Mouse (Mus musculus) testis, postnatal 14 days (tissue): ENCODE results near the gene Atg4d.
"Not testable (repeated sequence)": the region's sequence is repeated elsewhere in the genome, so short reads cannot be mapped to it uniquely, and the experiment has no call there.

Experiments
- DNase-seq: peaks from one replicate; pipeline ENCODE4 v3.0.0; 2021; ENCODE audit warnings: low spot score

The Atg4d gene

GRCm38 (mm10) chr9:21265000-21265561, at the start of gene Atg4d:
Gene Atg4d, plus strand, starts transcription at chr9:21265293.
- peak; percentile 99 for DNase-seq

DNA sequence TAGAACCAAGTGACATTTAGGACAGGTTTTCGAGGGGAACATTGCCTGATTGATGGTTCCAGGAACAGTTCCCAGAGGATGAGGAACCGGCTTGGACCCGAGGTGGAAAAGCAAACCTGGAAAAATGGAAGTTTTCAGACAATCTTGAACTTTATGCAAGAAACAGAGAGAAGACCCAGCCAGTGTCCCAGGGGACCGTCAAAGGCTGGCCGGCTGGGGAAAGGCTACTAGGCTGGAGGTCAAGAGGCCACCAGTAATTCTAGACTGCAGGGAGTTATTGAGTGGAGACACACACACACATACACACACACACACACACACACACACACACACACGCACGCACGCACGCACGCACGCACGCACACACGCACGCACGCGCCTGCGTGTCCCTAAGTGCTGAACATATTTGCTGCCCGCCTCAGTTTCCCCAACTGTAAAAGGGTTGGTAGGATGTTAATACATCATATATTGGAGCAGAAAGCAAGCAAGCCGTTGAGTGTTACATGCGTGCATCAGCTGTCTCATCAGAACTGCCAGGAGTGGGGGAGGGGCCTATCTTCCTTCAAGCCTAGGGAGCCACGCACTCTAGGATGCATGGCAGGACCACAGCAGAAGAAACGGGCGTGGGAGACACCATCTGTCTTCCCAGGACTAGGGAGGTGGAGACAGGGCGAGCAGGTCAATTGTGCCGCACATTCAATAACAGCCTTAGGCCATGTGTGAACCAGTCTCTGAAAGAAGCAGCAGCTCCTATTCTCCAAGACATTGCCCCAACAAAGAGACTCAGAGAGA, 48.8 kb upstream of the Atg4d start:
- DNase-seq = no peak

DNA sequence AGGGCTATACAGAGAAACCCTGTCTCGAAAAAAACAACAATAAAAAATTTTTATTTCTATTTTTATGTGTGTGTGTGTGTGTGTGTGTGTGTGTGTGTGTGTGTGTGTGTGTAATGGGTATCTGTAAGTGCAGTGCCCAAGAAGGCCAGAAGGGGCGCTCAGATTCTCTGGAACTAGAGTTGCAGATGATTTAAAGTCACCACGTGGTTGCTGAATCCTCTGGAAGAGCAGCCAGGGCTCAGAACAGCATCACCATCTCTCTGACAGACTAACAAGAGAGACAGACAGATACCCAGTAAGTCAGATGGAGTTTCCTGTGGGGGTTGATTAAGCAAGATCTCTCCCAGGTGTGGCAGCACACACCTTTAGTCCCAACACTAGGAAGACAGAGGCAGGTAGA, 45.3 kb upstream of the Atg4d start:
- no peak for DNase-seq

GRCm38 (mm10) chr9:21220490-21221382, 44.4 kb upstream of the Atg4d start:
- DNase-seq = peak; percentile 94

DNA sequence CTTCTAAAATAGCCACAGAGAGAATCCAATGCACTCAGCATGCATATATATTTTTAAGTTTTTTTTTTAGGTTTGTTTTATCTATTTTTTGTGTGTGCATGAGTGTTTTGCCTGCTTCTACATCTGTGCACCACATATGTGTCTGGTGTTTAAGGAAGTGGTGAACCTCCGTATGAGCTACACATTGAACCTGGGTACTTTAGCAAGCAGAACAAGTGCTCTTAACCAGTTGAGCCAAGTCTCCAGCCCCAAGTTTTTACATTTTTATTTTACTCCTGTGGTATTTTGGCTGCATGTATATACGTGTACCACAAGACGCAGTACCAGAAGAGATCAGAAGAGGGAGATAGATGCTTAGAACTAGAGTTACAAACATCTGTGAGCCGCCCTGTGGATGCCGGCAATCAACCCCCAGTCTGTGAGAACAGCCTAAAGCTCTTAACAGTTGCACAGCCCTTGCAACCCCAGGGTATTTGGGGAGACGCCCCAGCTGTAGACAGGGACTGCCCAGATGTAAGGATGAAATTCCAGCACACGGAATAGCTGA, 43.6 kb upstream of the Atg4d start:
- no peak for DNase-seq

- DNase-seq = not testable (repeated sequence)
Observed at GRCm38 (mm10) chr9:21223490-21223889, 41.6 kb upstream of the Atg4d start.

GRCm38 (mm10) chr9:21223906-21224305, 41.2 kb upstream of the Atg4d start:
- DNase-seq = no peak

DNA sequence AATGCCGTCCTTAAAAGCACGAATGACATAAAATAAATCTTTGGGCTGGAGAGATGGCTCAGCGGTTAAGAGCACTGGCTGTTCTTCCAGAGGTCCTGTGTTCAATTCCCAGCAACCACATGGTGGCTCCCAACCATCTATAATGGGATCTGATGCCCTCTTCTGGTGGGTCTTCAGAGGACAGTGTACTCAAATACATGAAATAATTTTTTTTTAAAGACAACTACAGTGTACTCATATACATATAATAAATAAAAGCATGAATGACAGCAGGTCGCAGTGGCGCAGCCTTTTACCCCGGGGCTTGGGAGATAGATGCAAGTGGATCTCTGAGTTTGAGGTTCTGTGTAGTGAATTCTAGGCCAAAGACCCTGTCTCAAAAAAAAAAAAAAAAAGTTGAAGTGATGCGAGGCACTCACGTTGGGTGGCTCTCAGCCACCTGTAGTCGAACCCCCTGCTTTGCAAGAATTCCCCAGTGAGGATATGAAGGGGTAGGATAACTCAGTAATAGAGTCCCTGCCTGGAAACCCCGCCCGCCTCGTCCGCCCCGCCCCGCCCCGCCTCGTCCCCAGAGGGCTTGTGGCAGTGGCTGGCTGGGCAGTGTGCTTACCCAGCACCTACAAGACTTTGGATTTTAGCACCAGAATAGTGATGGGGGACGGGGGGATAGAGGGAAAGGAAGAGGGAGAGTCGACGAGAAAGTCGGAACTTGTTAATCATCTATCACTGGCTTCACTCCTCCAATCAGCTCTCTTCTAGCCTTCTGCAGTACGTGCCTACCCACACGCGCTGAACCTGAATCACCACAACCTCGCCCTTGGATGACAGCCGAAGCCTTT, 40.3 kb upstream of the Atg4d start:
- DNase-seq = no peak

- DNase-seq = no peak
Observed at GRCm38 (mm10) chr9:21225415-21225758, 39.7 kb upstream of the Atg4d start.

- DNase-seq = no peak
Observed at GRCm38 (mm10) chr9:21227342-21227741, 37.8 kb upstream of the Atg4d start.

DNA sequence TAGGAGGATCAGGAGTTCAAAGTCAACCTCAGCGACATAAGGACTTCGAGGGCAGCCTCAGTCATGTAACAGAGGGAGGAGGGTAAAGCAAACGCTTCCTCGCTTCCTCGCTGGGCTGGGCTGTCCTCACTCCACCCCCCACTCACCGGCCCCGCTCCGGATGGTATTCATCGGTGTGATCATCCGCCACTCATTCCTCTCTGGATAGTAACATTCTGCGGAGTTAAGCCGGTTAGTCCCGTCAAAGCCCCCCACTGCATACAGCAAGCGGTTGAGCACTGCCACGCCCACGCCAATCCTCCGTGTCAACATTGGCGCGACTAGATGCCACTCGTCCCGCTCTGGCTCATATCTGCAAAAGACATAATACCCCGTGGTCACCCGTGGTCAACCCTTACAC, 33.5 kb upstream of the Atg4d start:
- no peak for DNase-seq

DNA sequence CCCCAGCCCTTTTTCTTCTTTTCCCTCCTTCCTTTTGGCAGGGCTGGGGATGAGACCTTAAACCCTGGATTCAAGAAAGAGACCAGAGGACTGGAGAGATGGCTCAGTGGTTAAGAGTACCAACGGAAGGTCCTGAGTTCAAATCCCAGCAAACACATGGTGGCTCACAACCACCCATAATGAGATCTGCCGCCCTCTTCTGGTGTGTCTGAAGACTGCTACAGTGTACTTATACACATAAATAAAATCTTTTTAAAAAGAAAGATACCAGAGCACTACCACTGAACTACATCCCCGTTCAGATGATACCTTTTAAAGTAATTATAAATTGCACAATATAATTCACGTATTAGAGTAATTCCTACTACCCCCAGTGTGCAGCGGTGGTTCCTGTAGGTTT, 32.2 kb upstream of the Atg4d start:
- no peak for DNase-seq

GRCm38 (mm10) chr9:21233366-21233765, 31.7 kb upstream of the Atg4d start:
- peak; percentile 56 for DNase-seq

- DNase-seq = peak; percentile 27
Observed at GRCm38 (mm10) chr9:21233805-21234204, 31.3 kb upstream of the Atg4d start.

GRCm38 (mm10) chr9:21235341-21235740, 29.8 kb upstream of the Atg4d start:
- DNase-seq = no peak

DNA sequence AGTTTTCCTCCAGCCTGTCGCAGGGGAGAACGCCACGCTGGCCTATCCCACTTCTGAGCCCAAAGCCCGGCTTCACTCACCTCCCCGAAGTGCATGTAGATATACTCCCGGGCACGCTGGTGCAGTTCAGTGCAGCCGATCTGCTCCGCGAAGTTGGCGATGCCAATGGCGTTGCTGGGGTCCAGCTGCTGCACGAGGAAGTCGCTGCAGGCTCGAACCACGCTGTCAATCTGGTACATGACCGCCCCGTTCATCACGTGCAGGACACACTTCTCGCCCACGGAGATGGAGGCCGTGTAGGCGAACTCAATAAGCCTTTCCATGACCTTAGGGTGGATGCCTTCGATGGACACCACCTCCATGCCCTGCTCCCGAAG, 28.1 kb upstream of the Atg4d start:
- DNase-seq = no peak

- DNase-seq = peak; percentile 21
Observed at GRCm38 (mm10) chr9:21237368-21238003, 27.6 kb upstream of the Atg4d start.

DNA sequence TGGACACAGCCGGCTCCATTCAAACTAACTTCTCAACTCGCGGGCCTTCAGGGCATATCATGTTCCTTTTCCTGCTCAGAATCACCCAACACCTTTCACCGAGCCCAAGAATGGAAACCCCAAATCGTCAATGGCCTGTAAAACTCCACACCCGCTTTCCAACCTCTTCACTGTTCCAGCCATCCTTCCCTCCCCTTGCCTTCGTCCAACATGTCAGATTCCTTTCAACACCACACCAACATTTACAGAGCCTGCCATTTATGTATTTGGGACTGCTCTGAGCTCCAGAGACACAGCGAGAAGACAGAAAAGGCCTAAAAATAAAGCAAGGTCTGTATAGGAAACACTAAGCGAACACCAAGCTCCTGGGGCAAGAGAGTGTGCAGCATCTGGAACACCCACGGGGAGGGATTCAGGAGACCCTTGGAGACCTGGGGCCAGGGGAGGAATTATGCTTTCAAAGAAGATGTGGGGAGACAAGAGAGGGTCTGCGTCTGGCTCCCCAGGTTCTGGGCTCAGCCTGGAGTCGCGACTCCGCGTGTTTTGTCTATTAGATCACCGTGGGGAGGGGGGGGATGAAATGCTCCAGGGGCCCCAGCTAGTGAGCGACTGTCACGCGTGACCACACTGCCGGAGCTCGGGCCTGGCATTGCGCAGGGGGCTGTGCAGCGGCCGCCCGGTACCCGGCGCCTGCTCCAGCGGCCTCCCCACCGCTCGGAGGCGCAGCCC, 26.9 kb upstream of the Atg4d start:
- no peak for DNase-seq

DNA sequence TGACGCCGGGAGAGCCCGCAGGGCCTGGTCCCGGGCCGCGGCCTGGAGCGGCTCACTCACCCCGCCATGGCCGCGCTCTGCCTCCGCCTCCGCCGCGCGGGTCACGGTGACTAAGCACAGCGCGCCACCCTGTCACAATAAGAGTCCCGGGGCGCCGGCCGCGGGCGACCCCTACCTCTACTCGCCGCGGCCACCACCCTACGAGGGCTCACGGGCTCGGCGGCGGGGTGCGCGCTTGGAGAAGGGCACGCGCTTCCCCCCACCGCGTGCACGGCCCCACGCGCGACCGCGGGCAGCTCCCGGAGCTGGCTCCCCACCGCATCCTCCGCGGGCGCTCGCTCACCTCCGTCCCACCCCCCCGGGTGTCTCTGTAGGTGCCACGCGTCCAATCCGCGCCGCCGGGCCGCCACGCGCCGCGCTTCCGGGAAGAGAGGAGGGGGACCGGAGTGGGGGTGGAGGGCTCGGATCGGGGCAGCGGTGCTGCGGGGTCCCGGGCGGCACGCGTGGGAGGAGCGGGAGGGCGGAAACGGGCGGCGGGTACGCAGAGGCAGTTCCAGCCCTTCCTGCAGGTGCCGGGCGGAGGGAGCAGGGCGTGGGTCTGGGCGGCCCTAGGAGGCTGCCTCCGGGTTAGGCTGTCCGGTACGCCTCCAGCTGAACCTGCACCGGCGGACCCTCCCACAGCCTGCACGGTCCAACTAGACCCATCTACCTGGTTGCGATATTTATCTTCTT, 26.2 kb upstream of the Atg4d start, which contains the start of gene Keap1:
Keap1 (minus strand) TSS at position 629 of the 732 bp plus-strand sequence.
- peak; percentile 88 for DNase-seq

- DNase-seq = no peak
Observed at GRCm38 (mm10) chr9:21239465-21239848, 25.6 kb upstream of the Atg4d start.
